Mouse (Mus musculus) liver, postnatal 0 days (tissue): ENCODE measurements around the gene Katnal1.

Experiments used
- CTCF ChIP-seq: sonication (generic); IDR thresholded peaks from 2 replicates; pipeline ENCODE4 v1.5.1; 2016; ENCODE audit warnings: antibody characterized with exemption, low read depth
- EP300 ChIP-seq: IDR thresholded peaks from 2 replicates; pipeline ENCODE4 v1.6.1; 2016; ENCODE audit warnings: antibody characterized with exemption, low read depth, mild to moderate bottlenecking

DNA sequence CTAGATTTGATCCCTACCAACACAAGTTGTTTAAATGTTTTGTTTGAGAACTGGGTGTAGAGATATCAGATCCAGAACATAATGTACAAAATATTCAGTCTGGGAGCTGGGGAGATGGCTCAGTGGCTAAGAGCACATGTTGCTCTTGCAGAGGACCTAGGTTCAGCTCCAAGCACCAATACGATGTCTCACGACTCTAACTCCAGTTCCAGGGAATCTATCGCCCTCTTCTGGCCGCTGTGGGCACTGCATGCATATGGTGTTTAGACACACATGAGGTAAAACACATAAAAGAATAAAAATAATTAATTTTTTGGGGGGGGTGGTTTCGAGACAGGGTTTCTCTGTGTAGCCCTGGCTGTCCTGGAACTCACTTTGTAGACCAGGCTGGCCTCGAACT, 23.3 kb upstream of the Katnal1 start:
- TF ChIP-seq CTCF (peak; percentile 81), EP300 (no peak)
